Mouse (Mus musculus): ENCODE results near the gene Sowaha. TPM values are rescaled to one million over a fixed set of nuclear protein-coding genes. Genes with fewer than 3 reads are reported as not detected.

Gene Sowaha
- polyA plus RNA-seq, 1 experiment from 2014 or later: 0.13 TPM

DNA sequence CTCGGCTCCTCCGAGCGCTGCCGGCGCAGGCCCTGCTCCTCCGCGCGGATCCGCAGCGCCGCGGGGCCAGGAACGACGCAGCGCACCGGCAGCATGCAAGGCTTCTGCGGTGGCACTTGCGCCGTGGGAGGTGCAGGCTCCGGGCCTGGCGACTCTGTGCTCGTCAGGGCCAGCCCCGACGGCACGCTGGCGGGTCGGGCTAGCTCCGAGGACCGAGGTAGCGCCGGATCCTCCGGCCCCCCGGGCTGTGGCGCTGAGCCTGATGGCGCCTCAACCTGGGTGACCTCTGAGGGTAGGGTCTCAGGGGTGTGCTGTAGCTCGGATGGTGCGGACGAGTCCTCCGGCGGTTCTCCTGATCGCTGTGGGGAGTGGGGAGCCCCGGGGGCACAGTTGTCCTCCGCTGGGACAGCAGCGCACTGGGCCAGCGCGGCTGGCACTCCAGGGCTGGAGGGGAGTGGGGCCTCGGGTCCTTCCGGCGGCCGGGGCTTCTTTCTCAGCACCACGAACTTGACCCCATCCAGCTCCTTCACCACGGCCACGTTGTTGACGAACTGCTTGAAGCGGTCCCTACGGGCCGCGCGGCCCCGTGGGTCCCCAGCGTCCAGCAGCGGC, 797 bp downstream of the Sowaha start:
- Histone ChIP-seq H3K27ac (peak overlapping the region; percentile 27; the same call in 1 of the 2 replicates), H3K4me3 (peak overlapping the region; percentile 53), H3K9me3 (replicated peaks) (no peaks in the 10 kb centered on the region), H3K4me1 (peaks cover 23% of the 10 kb centered on the region), H3K36me3 (no peaks in the 10 kb centered on the region), H3K27me3 (ENCODE audit: low read depth, poor library complexity, severe bottlenecking) (peaks cover 89% of the 10 kb centered on the region)
- DNase-seq (ENCODE audit: low spot score): peak; percentile 68
- WGBS: 2% methylated on average over 62 of the region's 62 CpGs

DNA sequence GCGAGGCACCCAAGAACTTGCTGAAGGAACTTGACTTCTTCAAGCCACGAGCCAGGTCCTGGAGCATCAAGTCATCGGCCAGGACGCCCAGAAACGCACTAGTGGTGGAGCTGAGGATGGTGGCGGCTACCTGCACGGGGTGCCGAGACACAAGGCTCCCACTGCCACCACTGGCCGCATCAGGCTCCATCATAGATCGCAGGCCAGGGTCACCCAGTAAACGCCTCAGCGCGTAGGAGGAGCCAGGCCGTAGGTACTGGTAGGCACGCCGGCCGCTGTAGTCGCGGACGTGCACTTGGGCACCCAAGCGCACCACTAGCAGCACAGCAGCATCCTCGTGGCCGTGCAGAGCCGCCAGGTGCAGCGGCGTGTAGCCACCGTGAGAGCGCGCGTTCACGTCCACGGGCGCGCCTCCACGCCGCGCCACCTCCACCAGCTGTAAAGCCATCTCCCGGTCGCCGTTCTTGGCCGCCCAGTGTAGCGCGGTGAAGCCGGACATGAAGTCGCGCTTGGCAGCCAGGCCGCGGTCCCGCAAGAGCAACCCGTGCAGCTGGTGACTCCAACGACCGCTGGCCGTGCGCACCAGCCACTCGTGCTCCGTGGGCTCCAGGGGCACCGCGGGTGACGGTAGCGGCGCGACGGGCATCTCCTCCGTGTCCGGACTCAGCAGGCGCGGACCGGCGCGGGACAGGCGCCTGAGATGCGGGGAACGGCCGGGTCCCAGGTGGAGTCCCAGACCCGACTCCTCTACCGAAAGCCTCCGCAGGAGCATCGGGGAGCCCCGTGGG, 1.5 kb downstream of the Sowaha start:
- Histone ChIP-seq H3K4me1 (peaks cover 23% of the 10 kb centered on the region), H3K4me3 (peak overlapping the region; percentile 53), H3K36me3 (no peaks in the 10 kb centered on the region), H3K27ac (peak overlapping the region; percentile 27; the same call in 1 of the 2 replicates), H3K9me3 (replicated peaks) (no peaks in the 10 kb centered on the region), H3K27me3 (ENCODE audit: low read depth, poor library complexity, severe bottlenecking) (peaks cover 94% of the 10 kb centered on the region)
- WGBS: 6% methylated on average over 79 of the region's 79 CpGs
- DNase-seq (ENCODE audit: low spot score): no peak

DNA sequence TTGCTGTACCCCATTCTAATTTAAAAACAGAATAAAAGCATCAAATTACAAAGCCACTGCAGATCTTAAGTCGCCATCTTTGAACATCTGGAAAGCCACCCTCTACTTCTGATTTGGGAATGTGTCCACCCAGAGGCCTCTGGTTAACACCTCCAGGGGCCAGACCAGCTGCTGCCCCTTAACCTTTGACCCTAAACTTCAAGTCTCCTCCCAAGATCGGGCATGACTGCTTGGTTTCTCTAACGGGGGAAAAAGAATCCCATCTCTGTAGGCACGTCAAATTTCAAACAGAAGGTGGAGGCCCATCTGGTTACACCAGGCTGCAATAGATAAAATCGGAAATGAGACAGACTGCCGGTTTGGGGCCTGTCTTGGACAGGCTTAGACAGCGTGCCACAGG, 2.2 kb downstream of the Sowaha start:
- H3K4me1 ChIP-seq: peaks cover 23% of the 10 kb centered on the region
- H3K27ac ChIP-seq: no peak overlapping the region
- DNase-seq (ENCODE audit: low spot score): peak; percentile 61
- 0 out of 2 replicates have a peak overlapping the region, but pooled peaks have one; percentile 53 for H3K4me3 ChIP-seq
- WGBS: 18% methylated on average over 7 of the region's 7 CpGs
- H3K9me3 ChIP-seq (replicated peaks): no peaks in the 10 kb centered on the region
- no peaks in the 10 kb centered on the region for H3K36me3 ChIP-seq
- H3K27me3 ChIP-seq (ENCODE audit: low read depth, poor library complexity, severe bottlenecking): peaks cover 93% of the 10 kb centered on the region

DNA sequence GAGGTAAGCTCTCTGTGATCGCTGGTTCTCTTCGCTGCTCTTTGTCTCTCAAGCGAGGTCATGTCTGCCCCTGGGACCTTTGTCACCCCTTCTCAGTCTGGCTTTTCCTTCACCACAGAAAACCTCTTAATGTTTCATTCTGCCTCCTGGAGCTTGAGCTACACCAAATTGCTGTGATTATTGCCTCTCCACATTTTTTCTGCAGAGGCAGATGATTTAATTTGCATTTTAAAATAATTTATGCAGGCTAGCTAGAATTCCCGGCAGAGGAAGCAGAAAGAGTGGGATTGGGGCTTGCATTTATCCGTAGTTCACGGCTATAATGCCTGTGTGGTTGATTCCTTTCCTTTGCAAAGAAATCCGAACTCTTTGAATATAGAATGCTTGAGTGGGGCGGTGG, 4.5 kb downstream of the Sowaha start:
- no peak for DNase-seq (ENCODE audit: low spot score)
- 45% methylated on average over 8 of the region's 8 CpGs for WGBS
- H3K27ac ChIP-seq: no peak overlapping the region
- peaks cover 29% of the 10 kb centered on the region for H3K4me1 ChIP-seq
- no peaks in the 10 kb centered on the region for H3K9me3 ChIP-seq (replicated peaks)
- no peaks in the 10 kb centered on the region for H3K36me3 ChIP-seq
- H3K4me3 ChIP-seq: no peak overlapping the region
- peaks cover 98% of the 10 kb centered on the region for H3K27me3 ChIP-seq (ENCODE audit: low read depth, poor library complexity, severe bottlenecking)

DNA sequence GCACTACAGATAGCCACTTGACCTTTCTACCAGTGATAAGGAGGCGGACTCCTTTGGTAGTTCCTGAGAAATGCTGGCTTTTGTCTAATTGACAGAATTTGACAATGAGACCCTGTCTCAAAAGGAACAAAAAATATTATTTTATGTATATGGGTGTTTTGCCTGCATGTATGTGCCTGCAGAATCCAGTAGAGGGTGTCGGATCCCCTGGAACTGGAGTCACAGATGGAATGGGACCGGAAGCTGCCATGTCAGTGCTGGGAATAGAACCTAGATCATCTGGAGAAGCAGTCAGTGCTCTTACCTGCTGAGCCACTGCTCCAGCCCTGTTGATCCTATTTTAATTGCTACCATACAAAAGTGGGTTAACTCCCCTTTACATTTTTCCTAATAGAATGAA, 7.4 kb downstream of the Sowaha start:
- 82% methylated on average over 3 of the region's 3 CpGs for WGBS
- Histone ChIP-seq H3K36me3 (no peaks in the 10 kb centered on the region), H3K27me3 (ENCODE audit: low read depth, poor library complexity, severe bottlenecking) (peaks cover 96% of the 10 kb centered on the region), H3K4me3 (no peak overlapping the region), H3K27ac (no peak overlapping the region), H3K9me3 (replicated peaks) (no peaks in the 10 kb centered on the region), H3K4me1 (peaks cover 18% of the 10 kb centered on the region)
- DNase-seq (ENCODE audit: low spot score): no peak

DNA sequence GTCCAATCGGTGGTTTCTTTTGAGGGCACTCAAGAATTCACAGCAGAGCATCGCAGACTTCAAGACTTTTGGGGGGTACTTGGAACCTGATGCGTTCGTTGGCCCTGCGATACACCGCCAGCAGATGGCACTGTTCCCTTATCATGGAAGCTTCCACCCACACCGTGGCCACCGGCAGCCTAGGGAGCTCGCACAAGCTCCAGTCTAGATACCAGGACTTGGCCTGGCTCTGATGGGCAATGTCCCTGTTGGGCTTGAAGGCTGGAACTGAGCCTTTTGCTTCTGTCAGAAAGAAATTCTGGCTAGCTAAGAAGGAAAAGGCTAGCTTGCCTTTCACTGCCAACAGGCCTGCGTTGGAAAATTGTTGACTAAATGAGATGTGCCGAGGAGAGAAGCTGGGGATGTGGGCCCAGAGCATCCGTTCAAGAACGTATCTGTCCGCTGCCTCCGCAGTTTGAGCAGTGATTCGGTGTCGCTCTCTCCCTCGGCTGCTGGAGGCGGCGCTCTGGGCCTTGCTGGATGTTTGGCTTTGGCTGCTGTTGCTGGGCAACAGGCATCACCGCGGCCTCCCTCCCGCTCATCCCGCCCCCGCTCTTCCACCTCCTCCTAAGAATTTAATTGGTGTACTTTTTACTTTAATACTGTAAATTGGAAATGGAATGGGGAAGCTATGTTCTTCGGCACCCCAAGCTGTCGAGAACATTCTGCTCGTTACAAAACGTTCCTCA, 9.9 kb downstream of the Sowaha start, which contains the start of gene Gm9837:
Gene Gm9837, minus strand, starts transcription at position 512 of the 728 bp plus-strand sequence.
- DNase-seq (ENCODE audit: low spot score): peak; percentile 94
- no peaks in the 10 kb centered on the region for H3K9me3 ChIP-seq (replicated peaks)
- peak within 1 kb of the TSS; percentile 36; the same call in 1 of the 2 replicates for H3K27ac ChIP-seq
- H3K36me3 ChIP-seq: 0 out of 2 replicates have a peak, but pooled peaks cover 2% of the 10 kb centered on the region
- peaks cover 97% of the 10 kb centered on the region for H3K27me3 ChIP-seq (ENCODE audit: low read depth, poor library complexity, severe bottlenecking)
- H3K4me1 ChIP-seq: peaks cover 30% of the 10 kb centered on the region
- WGBS: 5% methylated on average over 29 of the region's 29 CpGs
- peak within 1 kb of the TSS; percentile 38 for H3K4me3 ChIP-seq

DNA sequence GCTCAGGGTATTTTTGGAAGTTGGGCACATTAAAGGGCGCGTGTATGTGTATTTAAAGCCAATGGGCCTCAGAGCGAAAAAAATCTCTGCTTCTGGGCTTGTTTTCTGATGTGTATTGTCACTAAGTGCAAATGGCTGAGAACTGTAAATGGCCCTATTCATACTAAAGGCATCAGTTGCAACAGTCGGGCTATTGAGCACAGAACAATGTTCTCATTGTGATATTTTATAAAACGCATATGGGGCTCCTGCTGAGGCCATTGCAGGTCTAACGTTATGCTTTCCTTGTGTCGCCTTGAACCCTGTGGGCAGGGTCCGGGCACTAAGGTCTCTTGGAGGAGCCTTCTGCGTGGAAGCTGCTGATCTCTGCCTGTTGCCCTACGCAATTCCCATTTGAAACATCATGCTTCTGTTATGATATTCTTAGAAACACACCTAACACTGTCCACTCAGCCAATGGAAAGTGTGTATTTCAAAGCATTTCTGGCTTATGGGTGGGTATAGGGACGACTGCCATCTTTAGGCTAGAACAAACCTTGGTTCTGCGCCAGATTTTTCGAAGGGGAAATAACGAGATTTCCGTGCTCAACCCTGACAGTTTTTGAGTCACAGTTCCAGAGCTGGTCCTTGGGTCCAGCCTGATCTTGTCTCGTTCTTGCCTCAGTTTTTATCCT, 10.6 kb downstream of the Sowaha start:
- Histone ChIP-seq H3K27me3 (ENCODE audit: low read depth, poor library complexity, severe bottlenecking) (peaks cover 97% of the 10 kb centered on the region), H3K4me3 (peak overlapping the region; percentile 38; the same call in 1 of the 2 replicates), H3K36me3 (0 out of 2 replicates have a peak, but pooled peaks cover 2% of the 10 kb centered on the region), H3K9me3 (replicated peaks) (no peaks in the 10 kb centered on the region), H3K4me1 (peaks cover 30% of the 10 kb centered on the region), H3K27ac (peak overlapping the region; percentile 36; the same call in 1 of the 2 replicates)
- no peak for DNase-seq (ENCODE audit: low spot score)
- WGBS: 48% methylated on average over 16 of the region's 16 CpGs

DNA sequence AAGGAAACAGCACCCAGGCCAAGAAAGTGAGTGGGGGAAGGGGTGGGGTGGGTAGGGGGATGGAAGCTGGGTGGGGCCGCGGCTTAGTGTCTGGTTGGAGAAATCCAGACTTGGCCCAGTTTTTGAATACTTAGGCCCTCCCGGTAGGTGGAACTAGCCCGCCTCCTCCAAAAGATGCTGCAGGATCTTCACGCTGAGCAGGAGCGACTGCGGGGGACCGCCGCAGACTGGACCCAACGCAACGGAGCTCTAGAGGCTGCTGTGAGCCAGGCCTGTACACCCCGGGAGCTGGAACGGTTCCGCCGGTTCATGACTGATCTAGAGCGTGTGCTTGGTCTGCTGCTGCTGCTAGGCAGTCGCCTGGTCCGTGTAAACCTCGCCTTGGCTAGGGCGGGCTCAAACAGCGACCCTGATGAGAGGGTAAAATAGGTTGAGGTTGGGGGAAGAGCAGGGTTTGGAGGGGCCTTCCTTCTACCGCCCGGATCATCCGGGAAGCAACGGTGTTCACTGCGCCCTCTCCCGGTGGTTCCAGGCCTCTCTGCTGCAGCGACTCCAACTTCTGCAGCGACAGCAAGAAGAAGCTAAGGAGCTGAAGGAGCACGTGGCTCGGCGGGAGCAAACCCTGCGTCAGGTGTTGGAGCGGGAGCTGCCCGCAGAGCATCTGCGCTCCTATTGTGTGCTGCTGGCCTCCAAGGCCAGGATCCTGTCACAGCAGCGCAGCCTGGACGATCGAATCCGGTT, 13.7 kb downstream of the Sowaha start:
- WGBS: 6% methylated on average over 40 of the region's 40 CpGs
- 0 out of 2 replicates have a peak, but pooled peaks cover 2% of the 10 kb centered on the region for H3K36me3 ChIP-seq
- peaks cover 41% of the 10 kb centered on the region for H3K4me1 ChIP-seq
- no peaks in the 10 kb centered on the region for H3K9me3 ChIP-seq (replicated peaks)
- peak; percentile 88 for DNase-seq (ENCODE audit: low spot score)
- H3K4me3 ChIP-seq: peak overlapping the region; percentile 42
- peak overlapping the region; percentile 54 for H3K27ac ChIP-seq
- peaks cover 98% of the 10 kb centered on the region for H3K27me3 ChIP-seq (ENCODE audit: low read depth, poor library complexity, severe bottlenecking)

DNA sequence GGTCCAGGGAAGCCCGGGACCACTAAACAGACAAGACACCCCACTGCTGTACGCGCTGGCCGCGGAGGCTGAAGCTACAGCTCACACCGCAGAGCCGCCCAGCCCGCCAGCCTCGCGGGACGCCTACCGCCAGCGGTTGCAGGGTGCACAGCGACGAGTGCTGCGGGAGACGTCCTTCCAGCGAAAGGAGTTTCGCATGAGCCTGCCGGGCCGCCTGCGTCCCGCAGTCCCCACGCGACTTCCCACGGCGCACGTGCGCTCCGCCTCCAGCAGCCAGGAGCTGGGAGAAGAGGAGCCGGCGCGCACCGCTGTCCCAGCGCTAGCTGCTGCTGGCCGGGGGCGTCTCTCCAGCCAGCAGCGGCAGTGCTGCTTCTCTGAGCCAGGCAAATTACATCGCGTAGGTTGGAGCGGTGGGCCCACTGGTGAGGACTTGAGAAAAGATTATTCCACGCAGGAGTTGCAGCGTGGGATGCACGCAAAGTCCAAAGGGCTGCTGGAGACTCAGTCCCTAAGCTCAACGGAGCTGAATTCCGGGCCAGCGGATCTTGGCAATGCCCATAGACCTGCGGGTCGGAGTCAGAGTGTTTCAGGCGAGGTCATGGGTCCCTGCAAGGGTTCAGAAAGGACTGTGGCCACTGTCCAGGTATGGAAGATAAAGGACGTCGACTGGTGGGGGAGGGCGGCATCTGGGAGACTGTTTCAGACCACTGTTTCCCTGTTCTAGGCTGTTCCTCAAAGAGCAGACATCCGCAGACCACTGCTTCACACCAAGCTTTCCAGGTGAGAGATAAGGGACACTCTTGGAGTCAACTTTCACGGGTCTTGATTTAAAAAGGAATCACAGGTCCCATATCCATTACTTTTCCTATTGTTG, 16.3 kb downstream of the Sowaha start:
- Histone ChIP-seq H3K27me3 (ENCODE audit: low read depth, poor library complexity, severe bottlenecking) (peaks cover 97% of the 10 kb centered on the region), H3K4me3 (peak overlapping the region; percentile 55), H3K36me3 (0 out of 2 replicates have a peak, but pooled peaks cover 2% of the 10 kb centered on the region), H3K4me1 (peaks cover 23% of the 10 kb centered on the region), H3K9me3 (replicated peaks) (no peaks in the 10 kb centered on the region), H3K27ac (peak overlapping the region; percentile 19; the same call in 1 of the 2 replicates)
- peak; percentile 74 for DNase-seq (ENCODE audit: low spot score)
- WGBS: 5% methylated on average over 55 of the region's 55 CpGs

DNA sequence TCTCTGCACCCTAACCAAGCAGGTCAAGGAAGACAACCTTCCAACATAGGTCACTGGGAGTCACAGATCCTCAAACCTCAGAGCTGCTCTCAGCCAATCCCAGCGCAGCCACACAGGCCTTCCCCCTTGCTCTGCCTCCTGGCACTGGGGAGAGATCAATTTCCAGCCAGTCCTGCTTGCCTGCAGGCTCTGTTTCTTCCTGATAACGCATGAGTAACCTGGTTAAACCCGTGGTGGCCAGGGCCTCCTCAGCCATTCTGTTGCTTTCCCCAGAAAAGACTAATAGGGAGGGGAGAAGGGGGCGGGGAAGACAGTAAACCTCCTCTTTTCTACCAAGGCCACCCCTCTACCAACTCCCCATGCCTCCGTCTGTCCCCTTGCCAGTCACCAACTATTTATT, 18.3 kb downstream of the Sowaha start:
- Histone ChIP-seq H3K27me3 (ENCODE audit: low read depth, poor library complexity, severe bottlenecking) (peaks cover 97% of the 10 kb centered on the region), H3K9me3 (replicated peaks) (no peaks in the 10 kb centered on the region), H3K27ac (no peak overlapping the region), H3K4me1 (peaks cover 28% of the 10 kb centered on the region), H3K36me3 (0 out of 2 replicates have a peak, but pooled peaks cover 2% of the 10 kb centered on the region), H3K4me3 (no peak overlapping the region)
- DNase-seq (ENCODE audit: low spot score): no peak
- WGBS: 28% methylated on average over 5 of the region's 5 CpGs

DNA sequence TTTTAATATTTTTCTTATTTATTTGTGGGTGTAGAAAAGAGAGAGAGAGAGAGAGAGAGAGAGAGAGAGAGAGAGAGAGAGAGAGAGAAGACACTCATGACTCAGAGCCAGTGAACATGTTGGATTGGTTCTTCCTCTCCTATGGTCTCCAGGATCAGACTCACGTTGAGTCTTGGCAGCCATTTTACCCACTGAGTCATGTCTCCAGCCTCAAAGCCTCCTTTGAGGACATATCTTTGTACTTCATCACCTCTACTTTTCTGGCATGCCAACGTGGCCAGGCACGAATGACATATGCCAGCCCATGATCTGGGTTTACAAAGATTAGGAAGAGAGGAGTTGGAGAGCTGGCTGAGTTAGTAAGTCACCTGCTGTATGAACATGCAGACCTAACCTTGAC, 19.9 kb downstream of the Sowaha start:
- Histone ChIP-seq H3K4me3 (no peak overlapping the region), H3K36me3 (0 out of 2 replicates have a peak, but pooled peaks cover under 1% of the 10 kb centered on the region), H3K27ac (no peak overlapping the region), H3K27me3 (ENCODE audit: low read depth, poor library complexity, severe bottlenecking) (peaks cover 90% of the 10 kb centered on the region), H3K9me3 (replicated peaks) (no peaks in the 10 kb centered on the region), H3K4me1 (peaks cover 25% of the 10 kb centered on the region)
- 83% methylated on average over 3 of the region's 3 CpGs for WGBS
- no peak for DNase-seq (ENCODE audit: low spot score)
